Mouse (Mus musculus) large intestine, adult 2 months (tissue): ENCODE results near the gene Phf19. TPM values are rescaled to one million over a fixed set of nuclear protein-coding genes. Genes with fewer than 3 reads are reported as not detected.
A peak's percentile ranks its signal among the peaks of the same experiment; 100 is the strongest.

Source experiments
- DNase-seq: peaks from one replicate; pipeline ENCODE4 v3.0.0-alpha.2; 2012; ENCODE audit warnings: low read depth, low spot score
- WGBS: fragments of 180-500 bp; shearing (Covaris S2); methylation state at CpG from one replicate; pipeline ENCODE4 v1.1.7; 2018; 5-methylcytosine and 5-hydroxymethylcytosine counted together
- polyA plus RNA-seq: library from polyadenylated mRNA; depleted of rRNA; stranded (reverse); fragments of >200 nt; gene quantifications from 2 replicates; pipeline ENCODE4 v1.2.3, GENCODE M21; 2012

Gene Phf19
- polyA plus RNA-seq, 1 experiment, result 3.1 TPM

DNA sequence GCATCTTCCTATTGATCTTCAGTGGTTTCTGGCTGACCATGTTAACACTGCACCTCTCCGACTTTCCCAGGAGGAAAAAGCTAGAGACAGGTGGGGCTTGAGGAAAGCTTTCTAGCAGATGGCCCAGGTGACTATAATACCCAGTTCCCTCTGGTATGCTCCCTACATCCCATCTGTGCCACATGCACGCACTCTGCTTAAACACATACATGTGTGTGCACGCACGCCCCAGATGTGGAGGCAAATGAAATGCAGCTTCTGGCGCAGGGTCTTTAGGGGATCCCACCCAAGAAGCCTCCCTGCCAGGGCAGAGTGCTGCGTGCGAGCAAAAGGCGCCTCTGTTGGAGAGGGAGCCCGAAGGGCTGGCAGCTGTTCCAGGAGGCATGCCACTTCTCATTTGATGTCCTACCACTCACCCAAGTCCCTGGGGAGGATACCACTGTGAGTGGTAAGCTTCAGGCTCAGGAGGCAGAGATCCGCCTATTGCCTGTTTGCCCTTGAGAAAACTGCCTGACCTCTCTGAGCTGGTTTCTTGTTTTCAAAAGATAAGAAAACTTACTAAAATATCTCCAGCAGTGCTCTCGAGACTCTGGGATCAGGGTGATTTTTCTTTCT, 27.3 kb upstream of the Phf19 start:
- WGBS, result 86% methylated on average over 11 of the region's 11 CpGs

GRCm38 (mm10) chr2:34940246-34940645, 26.4 kb upstream of the Phf19 start:
- 83% methylated on average over 5 of the region's 5 CpGs for WGBS
- no peak for DNase-seq

More for the DNA sequence above, 27.3 kb upstream of the Phf19 start:
- no peak for DNase-seq

DNA sequence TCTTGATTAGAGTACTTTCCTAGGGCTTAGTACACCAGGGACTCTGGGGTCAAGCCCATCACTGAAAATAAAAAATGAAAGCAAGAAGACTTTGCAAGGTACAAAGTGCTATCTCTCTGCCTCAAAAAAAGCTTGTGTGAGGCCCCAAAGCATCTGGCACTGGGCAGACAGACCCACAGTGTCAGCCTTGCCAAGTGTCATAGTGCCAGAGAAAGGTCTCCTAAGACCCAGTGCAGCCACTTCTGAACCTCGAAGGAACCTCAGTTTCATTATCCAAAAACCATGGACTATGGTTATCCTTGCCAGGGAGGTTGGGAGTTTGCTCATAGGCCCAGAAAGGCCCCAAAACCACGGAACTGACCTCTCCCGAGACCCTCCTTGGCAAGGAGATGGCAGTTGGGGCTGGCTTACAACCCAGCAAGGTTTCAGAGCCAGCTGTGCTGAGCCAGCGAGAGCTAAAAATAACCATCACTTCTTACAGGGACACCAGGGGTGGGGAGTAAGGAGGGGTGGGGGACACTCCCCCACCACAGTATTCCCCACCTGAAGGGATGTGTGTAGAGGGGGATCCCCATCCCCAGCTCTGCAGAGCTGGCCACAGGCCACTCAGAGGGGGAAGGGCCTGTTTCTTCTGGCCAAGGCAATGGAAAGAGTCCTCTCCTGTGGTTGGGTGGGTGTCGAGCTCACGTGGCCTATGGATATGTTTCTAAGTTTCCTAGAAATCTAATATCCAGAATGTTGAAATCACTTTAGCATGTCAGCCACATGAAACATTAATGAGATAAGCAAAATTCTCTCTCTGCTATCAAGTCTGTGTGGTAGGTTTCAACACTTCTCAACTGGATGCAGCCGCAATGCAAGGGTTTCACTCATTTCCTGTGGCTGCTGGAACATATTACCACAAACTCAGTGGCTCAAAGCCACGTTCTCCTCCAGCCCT, 24.7 kb upstream of the Phf19 start:
- DNase-seq, result no peak

DNA sequence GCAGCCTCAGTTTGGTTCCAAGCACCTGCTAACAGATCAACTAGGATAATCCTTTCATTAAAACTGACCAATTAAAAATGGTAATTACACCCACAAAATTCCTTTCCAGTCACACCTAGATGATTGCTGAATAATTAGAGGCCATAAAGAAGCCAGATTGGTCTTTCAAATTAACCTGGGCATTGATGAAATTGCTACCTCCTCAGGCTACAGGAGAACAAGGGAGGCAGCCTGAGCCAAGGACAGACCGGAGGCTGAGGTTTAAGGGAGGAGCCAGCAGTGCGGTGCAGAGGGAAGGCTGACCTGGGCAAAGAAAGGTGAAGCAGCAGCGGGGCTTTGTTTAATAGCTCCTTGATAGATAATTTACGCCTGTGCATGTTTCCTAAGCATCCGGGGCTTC, 23.6 kb upstream of the Phf19 start:
- no peak for DNase-seq
- 33% methylated on average over 5 of the region's 5 CpGs for WGBS

More for the DNA sequence above, 24.7 kb upstream of the Phf19 start:
- 62% methylated on average over 8 of the region's 8 CpGs for WGBS

- DNase-seq, result no peak
- WGBS, result 32% methylated on average over 5 of the region's 5 CpGs
These were observed 13.5 kb upstream of the Phf19 start for GRCm38 (mm10) chr2:34927320-34927719.

DNA sequence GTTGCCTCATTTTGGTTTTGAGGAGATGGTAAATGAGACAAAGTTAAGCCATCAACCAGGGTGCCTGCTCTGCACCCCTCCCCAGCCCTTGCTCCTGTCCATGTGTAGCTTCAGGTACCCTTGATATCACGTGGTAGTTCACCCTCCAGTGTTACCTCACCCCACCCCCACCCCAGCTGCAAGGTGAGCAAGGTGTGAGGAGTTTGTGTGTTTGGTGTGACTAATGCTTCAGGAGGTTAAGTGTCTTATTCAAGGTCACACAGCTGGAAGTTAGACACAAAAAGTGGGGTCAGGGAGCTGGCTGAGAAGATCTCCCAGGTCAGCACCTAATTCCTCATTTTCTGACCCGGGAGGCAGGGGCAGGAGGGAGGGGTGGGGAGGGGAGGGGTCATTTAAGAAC, 8.9 kb upstream of the Phf19 start:
- no peak for DNase-seq
- WGBS, result 26% methylated on average over 2 of the region's 2 CpGs

DNA sequence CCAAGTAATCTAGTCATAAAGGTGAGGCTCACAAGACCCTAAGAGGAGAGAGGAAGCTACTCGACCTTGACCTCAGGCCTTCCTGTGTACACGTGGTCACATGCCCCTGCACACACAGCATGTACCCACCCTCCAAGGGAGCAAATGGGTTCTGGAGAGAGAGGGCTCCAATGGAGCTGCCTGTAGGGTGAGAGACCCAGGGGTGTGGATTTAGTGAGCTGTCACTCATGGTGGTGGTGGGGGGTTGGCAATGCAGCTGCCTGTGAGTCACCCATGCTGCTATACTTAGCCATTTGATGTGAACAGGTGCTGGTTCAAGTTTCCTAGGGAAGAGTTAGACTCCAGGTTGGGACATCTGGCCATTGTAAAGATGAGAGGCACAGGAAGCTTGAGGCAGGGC, 6.3 kb upstream of the Phf19 start:
- 34% methylated on average over 2 of the region's 2 CpGs for WGBS
- no peak for DNase-seq

DNA sequence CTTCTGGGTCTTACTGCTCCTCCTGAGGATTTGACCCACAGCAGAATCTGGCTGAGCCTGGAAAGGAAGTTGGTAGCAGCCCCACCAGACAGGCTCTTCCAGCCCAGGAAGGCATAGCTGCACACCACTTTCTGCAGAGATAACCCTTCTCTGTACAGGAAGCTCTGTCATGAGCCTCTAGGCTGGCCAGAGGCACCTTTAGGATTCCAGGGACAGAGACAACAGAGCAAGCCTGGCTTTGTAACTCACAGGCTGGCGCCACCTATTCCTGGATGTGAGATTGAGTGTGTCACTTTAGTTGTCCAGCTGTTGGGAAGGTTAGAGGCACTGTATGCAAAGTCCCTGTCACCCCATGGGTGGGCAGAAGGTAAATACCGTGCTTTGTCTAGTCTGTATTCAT, 1.3 kb upstream of the Phf19 start:
- WGBS, result 68% methylated on average over 2 of the region's 2 CpGs
- DNase-seq, result no peak

- DNase-seq, result no peak
- WGBS, result 19% methylated on average over 2 of the region's 2 CpGs
These were observed 927 bp upstream of the Phf19 start for GRCm38 (mm10) chr2:34914823-34915082.

DNA sequence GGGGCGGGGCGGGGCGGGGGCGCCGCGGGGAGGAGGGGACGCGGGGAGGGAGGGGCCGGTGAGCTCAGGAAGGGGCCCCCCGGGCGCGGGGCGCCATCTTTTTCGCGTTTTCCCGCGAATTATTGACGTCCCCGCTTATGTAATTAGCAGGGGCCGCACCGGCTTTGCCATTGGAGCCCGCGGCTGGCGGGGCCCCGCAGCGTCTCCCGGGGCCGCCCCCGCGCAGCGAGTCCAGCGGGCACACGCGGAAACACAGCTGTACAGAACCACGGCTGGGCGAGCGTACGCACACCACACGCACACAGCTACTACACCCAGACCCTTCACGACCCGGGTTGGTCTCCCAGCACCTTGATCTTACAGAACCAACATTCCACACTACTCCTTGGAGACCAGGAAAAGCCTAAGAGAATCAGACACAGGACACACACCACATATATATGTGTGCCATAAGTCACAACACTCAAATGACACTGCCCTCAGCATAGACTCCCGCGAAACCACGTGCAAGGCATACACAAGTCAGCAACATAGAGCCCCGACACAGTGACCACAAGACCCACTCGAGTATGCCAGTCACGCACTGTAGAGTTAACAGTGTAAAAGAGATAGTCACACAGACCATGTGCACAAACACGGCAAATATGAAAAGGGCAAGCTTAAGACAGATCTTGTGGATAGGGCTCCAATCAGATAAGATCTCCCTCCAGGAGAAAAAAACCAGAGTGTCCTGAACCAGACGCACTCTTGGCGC, 420 bp upstream of the Phf19 start:
- WGBS, result 2% methylated on average over 48 of the region's 50 CpGs
- no peak for DNase-seq

- WGBS, result 60% methylated on average over 7 of the region's 7 CpGs
- DNase-seq, result no peak
These were observed 1.2 kb downstream of the Phf19 start for GRCm38 (mm10) chr2:34912613-34913012.

- DNase-seq, result no peak
These were observed 2.0 kb downstream of the Phf19 start for GRCm38 (mm10) chr2:34911871-34912270.

DNA sequence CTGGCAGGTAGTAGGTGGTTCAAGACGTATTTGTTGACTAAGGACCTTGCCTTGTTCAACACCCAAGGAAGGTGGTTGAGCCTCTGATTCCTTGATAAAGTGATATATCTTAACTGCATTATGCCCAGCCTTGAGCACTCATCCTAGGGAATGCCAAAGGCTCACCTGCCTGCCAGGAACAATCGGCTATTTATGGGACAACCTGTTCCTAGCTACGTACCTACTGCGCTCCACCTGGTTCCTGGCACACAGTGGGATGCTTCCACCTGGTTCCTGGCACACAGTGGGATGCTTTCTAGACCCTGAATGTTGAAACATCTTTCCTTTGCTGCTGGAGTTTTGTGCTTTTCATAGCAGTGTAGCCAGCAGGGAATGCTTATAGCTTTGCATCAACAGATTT, 4.1 kb downstream of the Phf19 start:
- no peak for DNase-seq
- 95% methylated on average over 4 of the region's 4 CpGs for WGBS

More at GRCm38 (mm10) chr2:34911871-34912270, 2.0 kb downstream of the Phf19 start:
- 91% methylated on average over 5 of the region's 5 CpGs for WGBS

GRCm38 (mm10) chr2:34906861-34907604, 6.8 kb downstream of the Phf19 start:
- 60% methylated on average over 12 of the region's 12 CpGs for WGBS
- no peak for DNase-seq

GRCm38 (mm10) chr2:34906426-34906825, 7.4 kb downstream of the Phf19 start:
- WGBS, result 87% methylated on average over 6 of the region's 6 CpGs
- no peak for DNase-seq

DNA sequence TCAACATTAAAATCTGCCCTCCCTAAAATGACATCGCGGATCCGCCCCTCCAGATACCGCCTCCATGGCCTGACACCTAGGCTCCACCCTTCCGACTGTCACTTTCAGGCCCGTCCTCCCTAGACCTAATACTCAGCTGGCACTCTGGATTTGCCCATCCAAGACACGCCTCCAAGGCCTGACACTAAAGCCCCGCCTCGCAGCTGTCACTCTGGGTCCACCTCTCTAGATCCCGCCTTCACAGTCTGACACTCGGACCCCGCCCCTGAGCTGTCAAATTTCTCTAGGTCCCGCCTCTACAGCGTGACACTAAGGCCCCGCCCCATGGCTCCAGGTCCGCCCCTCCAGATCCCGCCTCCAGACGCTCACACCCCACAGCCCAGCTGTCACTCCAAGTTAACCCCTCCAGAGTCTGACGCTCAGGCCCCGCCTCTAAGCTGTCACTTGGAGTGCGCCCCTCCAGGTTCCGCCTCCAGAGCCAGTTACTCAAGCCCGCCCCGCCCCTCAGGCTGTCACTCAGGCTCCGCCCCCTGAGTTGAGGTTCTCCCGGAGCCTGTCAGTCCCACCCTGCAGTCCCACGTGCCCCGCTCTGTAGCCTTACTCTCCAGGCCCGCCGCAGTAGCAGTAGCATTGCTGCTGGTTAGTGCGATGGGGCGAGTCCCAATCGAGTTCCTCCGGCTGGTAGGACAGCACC, 8.8 kb downstream of the Phf19 start:
- peak; percentile 98 for DNase-seq
- 1% methylated on average over 34 of the region's 34 CpGs for WGBS

DNA sequence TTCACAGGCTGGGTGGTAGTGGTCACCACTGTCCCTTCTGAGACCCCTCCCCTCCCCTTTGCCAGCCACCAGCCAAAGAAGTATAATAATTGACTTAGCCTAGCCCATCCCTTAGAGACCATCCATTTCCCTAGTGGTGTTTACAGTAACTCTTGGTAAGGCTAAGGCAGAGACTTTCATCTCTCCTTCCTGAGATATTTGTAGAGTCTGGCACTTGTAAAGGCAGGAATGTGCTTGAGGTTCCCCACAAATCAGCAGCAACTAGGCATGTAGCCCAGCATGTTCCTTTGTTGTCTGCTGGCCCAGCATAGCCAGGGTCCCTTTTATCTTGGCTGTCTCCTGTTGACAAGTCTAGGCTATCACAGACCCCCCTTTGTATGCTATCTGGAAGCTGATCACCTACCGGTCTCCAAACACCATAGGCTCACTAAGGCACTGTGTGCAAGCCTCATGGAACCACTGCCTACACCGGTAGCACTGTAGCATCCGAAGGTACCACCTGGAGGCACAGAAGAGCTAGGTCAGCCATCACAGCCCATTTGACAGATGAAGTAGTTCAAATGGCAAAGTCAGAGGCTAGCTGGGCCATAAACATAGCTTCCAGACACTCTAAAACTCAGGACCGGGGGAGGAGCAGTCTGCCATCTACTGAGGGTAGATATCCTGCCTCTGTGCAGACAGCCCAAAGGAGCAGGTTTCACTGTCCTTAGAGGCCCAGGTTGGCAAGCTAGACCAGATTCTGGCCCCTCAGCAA, 10.0 kb downstream of the Phf19 start:
- no peak for DNase-seq
- WGBS, result 75% methylated on average over 4 of the region's 4 CpGs

- DNase-seq, result no peak
- WGBS, result 77% methylated on average over 7 of the region's 7 CpGs
These were observed 10.6 kb downstream of the Phf19 start for GRCm38 (mm10) chr2:34903191-34903590.

DNA sequence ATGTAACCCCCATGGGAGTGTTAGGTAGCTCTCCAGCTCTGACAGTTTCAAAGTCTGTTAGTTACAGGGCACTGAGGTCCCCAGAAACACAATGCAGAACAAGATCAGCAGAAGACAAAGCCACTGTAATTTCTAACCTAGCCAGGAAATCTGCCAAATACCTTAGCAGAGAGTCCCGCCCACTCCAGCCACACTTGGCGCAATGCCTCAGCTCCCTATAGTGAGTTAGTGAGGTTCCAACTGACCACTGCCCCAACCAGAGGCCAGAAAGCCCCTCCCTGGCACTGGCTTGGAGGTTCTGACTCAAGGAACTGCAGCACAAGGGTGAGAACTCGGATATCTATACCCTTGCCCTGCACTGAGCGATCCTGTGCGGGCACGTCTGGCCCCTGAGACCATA, 11.1 kb downstream of the Phf19 start:
- WGBS, result 46% methylated on average over 6 of the region's 6 CpGs
- no peak for DNase-seq
